Mouse (Mus musculus): ENCODE data around the gene Sh3bp1. TPM values are rescaled to one million over a fixed set of nuclear protein-coding genes. Genes with fewer than 3 reads are reported as not detected.

The Sh3bp1 gene
- total and polyA plus RNA-seq, 3 experiments: 21.0 to 80.2 TPM; not detected in 1

DNA sequence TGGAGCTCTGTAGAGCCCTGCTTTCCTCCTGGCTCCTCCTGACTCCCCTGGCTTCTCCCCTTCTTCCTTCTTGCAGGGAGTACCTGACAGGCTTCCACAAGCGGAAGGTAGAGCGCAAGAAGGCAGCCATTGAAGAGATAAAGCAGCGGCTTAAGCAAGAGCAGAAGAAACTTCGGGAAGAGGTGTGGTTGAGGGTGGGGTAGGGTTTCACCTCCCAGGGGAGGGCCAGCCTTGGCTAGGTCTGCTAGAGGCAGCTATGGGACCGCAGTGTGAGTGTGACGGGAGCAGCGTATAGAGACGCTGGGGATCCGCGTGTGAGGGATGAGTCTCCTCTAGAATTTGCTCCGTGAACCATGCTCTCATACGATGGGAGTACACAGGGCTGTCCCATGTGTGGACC lies 36.8 kb downstream of the Sh3bp1 start:
- H3K79me2 ChIP-seq (ENCODE audit: control insufficient read depth, insufficient read depth, low read length, poor library complexity): peaks cover 13% of the 10 kb centered on the region
- TF ChIP-seq E2F4 (IDR thresholded peaks at IDR 0.05; ENCODE audit: borderline replicate concordance, low read depth, low read length) (no peak), BHLHE40 (IDR thresholded peaks at IDR 0.05; ENCODE audit: borderline replicate concordance, low read depth, low read length) (no peak), ELF1 (IDR thresholded peaks at IDR 0.05; ENCODE audit: low read depth, low read length) (no peak), CHD2 (IDR thresholded peaks at IDR 0.05; ENCODE audit: low read length) (no peak), SMC3 (IDR thresholded peaks at IDR 0.05; ENCODE audit: low read depth, low read length) (no peak)
- H3K9me3 ChIP-seq (replicated peaks; ENCODE audit: insufficient read depth, low read length): no peaks in the 10 kb centered on the region
- H3K36me3 ChIP-seq (ENCODE audit: control insufficient read depth in 1 of 2, insufficient read depth in 2 of 2, low read length in 2 of 2): peaks cover 2 to 12% of the 10 kb centered on the region in 2 experiments; a peak in 3 of 4 replicates
- no peaks in the 10 kb centered on the region for H3K27me3 ChIP-seq (ENCODE audit: control insufficient read depth in 1 of 2, insufficient read depth in 2 of 2, low read length in 2 of 2)
- no peak overlapping the region for H3K4me3 ChIP-seq (ENCODE audit: control insufficient read depth in 1 of 2, insufficient read depth in 1 of 2, low read depth in 2 of 2, low read length in 2 of 2)
- H3K27ac ChIP-seq (ENCODE audit: control insufficient read depth, low read depth, low read length): no peak overlapping the region
- peaks cover 0 to 21% of the 10 kb centered on the region in 2 experiments; a peak in 2 of 4 replicates for H3K4me1 ChIP-seq (ENCODE audit: control insufficient read depth in 1 of 2, insufficient read depth in 2 of 2, low read length in 2 of 2)
- no peak overlapping the region; the same call in 1 of the 2 replicates for H3K9ac ChIP-seq (ENCODE audit: control insufficient read depth, low read depth, low read length, poor library complexity, severe bottlenecking)
- no peak for DNase-seq (ENCODE audit: low read depth, low spot score)

DNA sequence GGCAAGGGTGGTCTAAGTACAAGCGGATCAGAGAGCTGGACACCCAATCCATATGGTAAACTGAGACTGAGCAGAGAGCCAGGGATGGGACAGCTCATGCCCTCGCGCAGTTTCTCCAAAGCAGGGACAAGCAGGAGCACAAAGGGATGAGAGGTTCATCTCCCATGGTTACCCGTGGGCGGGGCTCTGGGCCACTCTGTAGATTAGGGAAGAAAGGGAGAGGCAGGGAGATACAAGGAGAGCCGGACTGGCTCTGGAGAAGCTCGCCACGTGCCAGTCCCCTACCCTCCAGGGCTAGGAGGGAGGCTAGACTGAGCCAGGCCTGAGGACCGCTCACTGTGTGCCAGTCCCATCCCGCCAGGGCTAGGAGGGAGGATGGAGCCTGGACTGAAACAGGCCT lies 37.7 kb downstream of the Sh3bp1 start:
- H3K4me3 ChIP-seq (ENCODE audit: control insufficient read depth in 1 of 2, insufficient read depth in 1 of 2, low read depth in 2 of 2, low read length in 2 of 2): no peak overlapping the region
- H3K36me3 ChIP-seq (ENCODE audit: control insufficient read depth in 1 of 2, insufficient read depth in 2 of 2, low read length in 2 of 2): peaks cover 2 to 12% of the 10 kb centered on the region in 2 experiments; a peak in 3 of 4 replicates
- no peaks in the 10 kb centered on the region for H3K9me3 ChIP-seq (replicated peaks; ENCODE audit: insufficient read depth, low read length)
- no peak overlapping the region for H3K27ac ChIP-seq (ENCODE audit: control insufficient read depth, low read depth, low read length)
- DNase-seq (ENCODE audit: low read depth, low spot score): no peak
- H3K9ac ChIP-seq (ENCODE audit: control insufficient read depth, low read depth, low read length, poor library complexity, severe bottlenecking): no peak overlapping the region
- H3K79me2 ChIP-seq (ENCODE audit: control insufficient read depth, insufficient read depth, low read length, poor library complexity): peaks cover 13% of the 10 kb centered on the region
- H3K4me1 ChIP-seq (ENCODE audit: control insufficient read depth in 1 of 2, insufficient read depth in 2 of 2, low read length in 2 of 2): peaks cover 0 to 21% of the 10 kb centered on the region in 2 experiments; a peak in 2 of 4 replicates
- no peaks in the 10 kb centered on the region for H3K27me3 ChIP-seq (ENCODE audit: control insufficient read depth in 1 of 2, insufficient read depth in 2 of 2, low read length in 2 of 2)
- TF ChIP-seq RAD21 (IDR thresholded peaks at IDR 0.05; ENCODE audit: low read depth, low read length) (no peak), POLR2AphosphoS2 (IDR thresholded peaks at IDR 0.05; ENCODE audit: low read length) (no peak), MYB (IDR thresholded peaks at IDR 0.05; ENCODE audit: low read depth, low read length) (no peak), E2F4 (IDR thresholded peaks at IDR 0.05; ENCODE audit: borderline replicate concordance, low read depth, low read length) (no peak), ZC3H11A (IDR thresholded peaks at IDR 0.05; ENCODE audit: low read depth, low read length) (no peak), MYC (IDR thresholded peaks at IDR 0.05; ENCODE audit: low read depth, low read length) (no peak), HCFC1 (IDR thresholded peaks at IDR 0.05; ENCODE audit: low read depth, low read length) (no peak), EP300 (IDR thresholded peaks at IDR 0.05; ENCODE audit: low read depth in 1 of 2, low read length in 2 of 2) (no peak)

DNA sequence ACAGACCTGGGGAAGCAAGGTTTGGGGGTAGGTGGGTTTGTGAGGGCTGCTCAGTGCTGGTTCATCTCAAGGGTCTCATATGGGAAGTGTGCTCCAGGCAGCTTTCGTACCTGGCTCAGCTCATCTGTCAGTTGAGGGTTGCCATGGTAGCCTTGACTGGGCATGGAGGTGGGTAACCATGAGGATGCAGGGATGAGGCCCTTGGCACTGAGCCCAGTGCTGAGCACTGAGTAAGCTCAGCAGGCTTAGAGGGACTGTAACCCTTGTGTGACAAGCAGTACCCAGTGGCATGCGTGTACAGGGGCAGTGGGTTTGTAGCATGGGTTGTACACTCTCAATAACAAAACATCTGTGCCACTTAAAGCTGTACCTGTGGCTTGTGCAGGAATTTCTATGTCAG lies 38.4 kb downstream of the Sh3bp1 start:
- Histone ChIP-seq H3K36me3 (ENCODE audit: control insufficient read depth in 1 of 2, insufficient read depth in 2 of 2, low read length in 2 of 2) (peaks cover 2 to 12% of the 10 kb centered on the region in 2 experiments; a peak in 3 of 4 replicates), H3K9me3 (replicated peaks; ENCODE audit: insufficient read depth, low read length) (no peaks in the 10 kb centered on the region), H3K4me3 (ENCODE audit: control insufficient read depth in 1 of 2, insufficient read depth in 1 of 2, low read depth in 2 of 2, low read length in 2 of 2) (no peak overlapping the region), H3K79me2 (ENCODE audit: control insufficient read depth, insufficient read depth, low read length, poor library complexity) (peaks cover 13% of the 10 kb centered on the region), H3K27me3 (ENCODE audit: control insufficient read depth in 1 of 2, insufficient read depth in 2 of 2, low read length in 2 of 2) (no peaks in the 10 kb centered on the region), H3K9ac (ENCODE audit: control insufficient read depth, low read depth, low read length, poor library complexity, severe bottlenecking) (no peak overlapping the region), H3K4me1 (ENCODE audit: control insufficient read depth in 1 of 2, insufficient read depth in 2 of 2, low read length in 2 of 2) (peaks cover 0 to 18% of the 10 kb centered on the region in 2 experiments; a peak in 2 of 4 replicates), H3K27ac (ENCODE audit: control insufficient read depth, low read depth, low read length) (no peak overlapping the region)
- DNase-seq (ENCODE audit: low read depth, low spot score): no peak
- no peak for TF ChIP-seq USF1 (IDR thresholded peaks at IDR 0.05; ENCODE audit: low read depth, low read length)
- no peak for TF ChIP-seq RAD21 (IDR thresholded peaks at IDR 0.05; ENCODE audit: low read depth, low read length)
- no peak for TF ChIP-seq MAX (IDR thresholded peaks at IDR 0.05; ENCODE audit: low read length)
- no peak for TF ChIP-seq ZC3H11A (IDR thresholded peaks at IDR 0.05; ENCODE audit: low read depth, low read length)
- no peak for TF ChIP-seq TBP (IDR thresholded peaks at IDR 0.05; ENCODE audit: low read depth, low read length)
- no peak for TF ChIP-seq KAT2A (conservative IDR thresholded peaks at IDR 0.05; ENCODE audit: low read depth, low read length)
- no peak for TF ChIP-seq CTCF (IDR thresholded peaks at IDR 0.05 in 2 of 3, conservative IDR thresholded peaks at IDR 0.05 in 1 of 3; ENCODE audit: control insufficient read depth in 1 of 3, insufficient read depth in 1 of 3, low read depth in 2 of 3, low read length in 3 of 3, poor library complexity in 1 of 3, severe bottlenecking in 1 of 3)
- no peak for TF ChIP-seq ZMIZ1 (IDR thresholded peaks at IDR 0.05; ENCODE audit: low read depth, low read length)
- TF ChIP-seq SMC3 (IDR thresholded peaks at IDR 0.05; ENCODE audit: low read depth, low read length): no peak
